Mouse (Mus musculus) gastrocnemius, adult 2 months (tissue): Measurements from ENCODE around the gene Gm20388. TPM values are rescaled to one million over a fixed set of nuclear protein-coding genes. Genes with fewer than 3 reads are reported as not detected.

Source experiments
- DNase-seq: peaks from one replicate; pipeline ENCODE4 v3.0.0; 2022
- H3K27ac ChIP-seq: fragments of 200-600 bp; 2 replicates; pipeline ENCODE4 v1.8.1; 2022; ENCODE audit warnings: mild to moderate bottlenecking
- H3K4me3 ChIP-seq: fragments of 200-600 bp; 2 replicates; pipeline ENCODE4 v1.8.1; 2022; ENCODE audit warnings: mild to moderate bottlenecking, moderate library complexity
- CTCF ChIP-seq: fragments of 200-600 bp; IDR thresholded peaks from 2 replicates; pipeline ENCODE4 v1.8.1; 2022; ENCODE audit warnings: antibody characterized with exemption, mild to moderate bottlenecking, moderate library complexity
- intact Hi-C: fragments of 180-260 bp; cut with DNase I; formaldehyde crosslinking; loops from one replicate; pipeline ENCODE4 v1.15.1; 2025
- total RNA-seq, 2 experiments: library from RNA; stranded (reverse); gene quantifications; 2 replicates each; pipeline ENCODE4 v1.2.3; 2021

Gene Gm20388
- total RNA-seq, 2 experiments from 2014 or later, result 6.1 to 15.0 TPM

GRCm38 (mm10) chr8:122282501-122283355, 2372.1 kb downstream of the Gm20388 start:
- no peak for TF ChIP-seq CTCF
- intact Hi-C loops, result loop anchor here (2.0 kb wide), 1 partner anchor 50 kb away; no protein-coding TSS in a partner anchor
- Histone ChIP-seq H3K27ac (peak overlapping the region; percentile 76), H3K4me3 (peak overlapping the region; percentile 89)
- peak; percentile 56 for DNase-seq

GRCm38 (mm10) chr8:122283356-122284202, 2372.9 kb downstream of the Gm20388 start:
- peak; percentile 81 for DNase-seq
- intact Hi-C loops, result loop anchor here (2.0 kb wide), 1 partner anchor 49 kb away; no protein-coding TSS in a partner anchor
- peak; percentile 12; the same call in 1 of the 2 replicates for TF ChIP-seq CTCF
- Histone ChIP-seq H3K4me3 (peak overlapping the region; percentile 89), H3K27ac (peak overlapping the region; percentile 76)

- Histone ChIP-seq H3K4me3 (peak overlapping the region; percentile 89), H3K27ac (peak overlapping the region; percentile 76)
- peak; percentile 42 for TF ChIP-seq CTCF
- intact Hi-C loops, result no loop called here
- peak; percentile 59 for DNase-seq
These were observed 2373.6 kb downstream of the Gm20388 start for GRCm38 (mm10) chr8:122284203-122284658.

GRCm38 (mm10) chr8:122284659-122285261, 2374.1 kb downstream of the Gm20388 start:
- intact Hi-C loops, result no loop called here
- no peak for DNase-seq
- Histone ChIP-seq H3K4me3 (peak overlapping the region; percentile 89), H3K27ac (peak overlapping the region; percentile 76; the same call in 1 of the 2 replicates)
- TF ChIP-seq CTCF, result no peak

GRCm38 (mm10) chr8:122285727-122286126, 2375.1 kb downstream of the Gm20388 start:
- H3K27ac ChIP-seq, result no peak overlapping the region
- H3K4me3 ChIP-seq, result no peak overlapping the region
- DNase-seq, result no peak
- TF ChIP-seq CTCF, result no peak
- intact Hi-C loops, result no loop called here

GRCm38 (mm10) chr8:122286899-122287298, 2376.3 kb downstream of the Gm20388 start:
- no peak overlapping the region for H3K27ac ChIP-seq
- no peak for DNase-seq
- TF ChIP-seq CTCF, result no peak
- intact Hi-C loops, result no loop called here
- H3K4me3 ChIP-seq, result no peak overlapping the region

GRCm38 (mm10) chr8:122287742-122288141, 2377.1 kb downstream of the Gm20388 start:
- H3K27ac ChIP-seq, result no peak overlapping the region
- DNase-seq, result no peak
- TF ChIP-seq CTCF, result no peak
- intact Hi-C loops, result no loop called here
- H3K4me3 ChIP-seq, result no peak overlapping the region

GRCm38 (mm10) chr8:122288344-122288743, 2377.7 kb downstream of the Gm20388 start:
- no peak for DNase-seq
- no peak overlapping the region for H3K27ac ChIP-seq
- intact Hi-C loops, result no loop called here

GRCm38 (mm10) chr8:122291075-122291474, 2380.4 kb downstream of the Gm20388 start:
- DNase-seq, result no peak
- no peak overlapping the region for H3K4me3 ChIP-seq
- no peak for TF ChIP-seq CTCF
- intact Hi-C loops, result no loop called here
- H3K27ac ChIP-seq, result no peak overlapping the region

More at GRCm38 (mm10) chr8:122288344-122288743, 2377.7 kb downstream of the Gm20388 start:
- no peak for TF ChIP-seq CTCF
- no peak overlapping the region for H3K4me3 ChIP-seq

- DNase-seq, result no peak
- intact Hi-C loops, result no loop called here
- H3K27ac ChIP-seq, result no peak overlapping the region
- H3K4me3 ChIP-seq, result no peak overlapping the region
- TF ChIP-seq CTCF, result no peak
These were observed 2380.9 kb downstream of the Gm20388 start for GRCm38 (mm10) chr8:122291549-122291948.

GRCm38 (mm10) chr8:122293484-122293883, 2382.8 kb downstream of the Gm20388 start:
- intact Hi-C loops, result no loop called here

GRCm38 (mm10) chr8:122294273-122294683, 2383.6 kb downstream of the Gm20388 start:
- DNase-seq, result peak; percentile 56
- H3K27ac ChIP-seq, result no peak overlapping the region
- TF ChIP-seq CTCF, result no peak
- no peak overlapping the region for H3K4me3 ChIP-seq
- intact Hi-C loops, result loop anchor here (2.0 kb wide), 1 partner anchor 17 kb away; no protein-coding TSS in a partner anchor

More at GRCm38 (mm10) chr8:122293484-122293883, 2382.8 kb downstream of the Gm20388 start:
- no peak overlapping the region for H3K27ac ChIP-seq
- TF ChIP-seq CTCF, result no peak
- H3K4me3 ChIP-seq, result no peak overlapping the region
- DNase-seq, result no peak
